Mouse (Mus musculus): ENCODE results near the gene Dnajb8. TPM values are rescaled to one million over a fixed set of nuclear protein-coding genes. Genes with fewer than 3 reads are reported as not detected.

Gene Dnajb8
- total RNA-seq, 2 experiments from 2014 or later, result not detected

DNA sequence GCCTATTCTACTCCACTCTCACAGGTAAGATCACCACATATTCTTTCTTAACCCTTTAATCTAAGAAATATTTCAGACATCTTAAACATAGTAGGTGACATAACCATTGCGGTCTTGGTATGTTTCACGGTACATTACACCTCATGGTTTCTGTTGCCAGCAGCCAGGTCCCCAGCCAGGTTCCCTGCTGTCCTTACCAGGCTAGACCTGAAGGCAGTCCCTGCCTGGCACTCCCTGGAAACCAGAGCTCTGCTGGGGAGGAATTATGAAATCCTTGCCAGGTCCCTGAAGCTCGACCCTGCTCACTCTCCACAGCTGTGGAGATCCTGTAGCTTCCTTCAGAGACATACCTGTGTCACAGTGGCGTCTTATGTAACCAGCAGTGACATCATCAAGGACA is 5.9 kb upstream of the Dnajb8 start:
- no peak for DNase-seq
- intact Hi-C loops (cut with DNase I), result no loop called here

- DNase-seq, result no peak
- intact Hi-C loops (cut with DNase I), result no loop called here
Measured at GRCm38 (mm10) chr6:88219094-88219493, 3.0 kb upstream of the Dnajb8 start.

DNA sequence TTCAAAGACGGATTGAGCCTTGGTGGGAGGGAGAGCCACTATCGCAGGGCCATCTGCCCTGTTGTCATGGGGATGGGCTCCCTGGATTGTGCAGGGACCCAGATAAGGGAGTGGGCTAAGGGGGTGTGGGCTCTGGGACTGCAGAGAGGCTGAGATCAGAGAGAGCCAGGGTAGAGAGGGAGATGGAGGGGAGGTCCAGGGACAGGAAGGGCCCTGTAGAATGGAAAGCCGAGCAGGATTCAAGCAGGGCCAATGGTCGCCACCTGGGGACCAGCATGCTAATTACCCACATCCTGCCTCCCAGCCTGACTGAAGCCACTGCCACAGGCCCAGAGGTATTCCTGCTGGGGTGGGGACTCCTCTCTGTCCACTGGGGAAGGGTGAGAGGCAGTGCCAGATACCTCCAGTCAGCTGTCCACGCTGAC is 4.5 kb downstream of the Dnajb8 start:
- no peak for DNase-seq
- intact Hi-C loops (cut with DNase I), result no loop called here

DNA sequence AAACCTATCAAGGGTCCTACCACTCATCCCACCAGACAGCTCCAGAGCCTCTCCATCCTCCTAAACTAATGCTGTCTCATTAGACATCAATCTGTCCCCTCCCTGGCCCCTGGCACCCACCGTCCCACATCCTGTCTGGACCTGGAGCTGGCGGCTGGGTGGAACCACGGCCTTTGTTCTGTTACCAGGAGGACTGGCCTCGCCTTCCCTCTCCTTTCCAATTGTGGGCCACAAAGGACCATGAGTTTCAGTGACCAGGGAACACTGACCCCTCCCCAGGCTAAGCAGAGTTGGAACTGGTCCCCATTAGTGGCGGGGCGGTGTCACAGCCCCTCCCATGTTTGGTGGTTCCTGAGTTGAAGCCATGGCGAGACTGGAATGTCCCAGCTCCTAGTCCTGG is 5.5 kb downstream of the Dnajb8 start:
- DNase-seq, result peak in 1 of 2 experiments; percentile 4
- intact Hi-C loops (cut with DNase I), result no loop called here

DNA sequence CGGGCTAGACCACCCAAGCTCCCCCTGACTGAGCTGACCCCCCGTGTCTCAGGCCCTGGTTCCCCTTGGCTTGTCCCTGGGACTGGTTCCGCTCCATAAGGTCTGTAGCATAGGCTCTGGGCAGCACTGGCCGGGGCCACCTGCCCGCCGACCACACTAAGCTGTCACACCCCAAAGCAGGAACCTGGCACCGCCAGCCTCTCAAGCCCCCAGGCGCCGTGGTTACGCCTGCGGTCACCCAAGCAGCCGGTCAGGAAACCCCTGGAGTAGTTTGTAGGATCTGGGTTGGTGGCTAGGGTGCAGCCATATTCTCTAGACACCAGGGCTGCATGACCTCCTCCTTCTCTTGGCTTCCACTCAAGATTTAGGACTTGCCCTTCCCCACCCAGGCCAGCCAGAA is 7.2 kb downstream of the Dnajb8 start:
- no peak for DNase-seq
- intact Hi-C loops (cut with DNase I), result no loop called here

- DNase-seq, result no peak
- intact Hi-C loops (cut with DNase I), result no loop called here
Measured at GRCm38 (mm10) chr6:88231821-88232220, 9.8 kb downstream of the Dnajb8 start.

DNA sequence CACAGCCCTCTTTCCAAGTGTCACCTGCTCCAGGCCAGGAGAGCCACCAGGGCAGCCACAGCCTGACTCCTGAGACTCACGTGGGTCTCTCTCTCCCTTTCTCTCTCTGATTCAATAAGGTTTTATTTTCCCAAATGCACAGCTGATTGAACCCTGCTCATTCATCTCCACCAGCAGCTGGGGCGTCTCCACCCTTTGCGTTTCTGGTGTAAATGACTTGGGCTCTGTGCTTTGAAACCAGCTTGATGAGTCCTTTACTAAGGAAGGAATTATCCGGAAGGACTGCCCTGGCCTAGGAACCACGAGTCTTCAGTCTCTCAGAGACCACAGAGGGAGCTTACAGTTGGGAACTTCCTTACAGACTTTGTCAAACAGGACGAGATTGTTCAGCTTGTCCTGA is 10.2 kb downstream of the Dnajb8 start:
- DNase-seq, result no peak

DNA sequence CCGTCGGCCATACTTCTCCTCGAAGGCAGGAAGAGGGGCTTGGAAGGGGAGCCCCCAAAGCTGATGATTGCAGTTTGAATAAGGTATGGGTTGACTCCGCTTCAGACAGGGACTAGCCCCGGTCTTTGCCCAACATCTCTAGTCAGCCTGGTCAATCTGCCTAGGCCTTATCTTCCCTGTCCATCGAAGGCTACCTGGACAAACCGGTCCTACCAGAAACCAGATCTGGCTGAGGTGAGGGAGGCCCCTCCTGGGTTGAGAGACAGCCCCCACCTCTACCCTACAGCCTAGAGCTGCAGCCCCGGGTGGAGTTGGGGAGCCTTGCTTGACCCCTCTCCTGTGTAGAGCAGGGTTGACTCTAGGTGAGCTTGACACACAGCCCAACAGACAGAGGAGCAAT is 11.9 kb downstream of the Dnajb8 start:
- intact Hi-C loops (cut with DNase I), result no loop called here
- no peak for DNase-seq

More for the DNA sequence above, 10.2 kb downstream of the Dnajb8 start:
- intact Hi-C loops (cut with DNase I), result no loop called here

- no peak for DNase-seq
- intact Hi-C loops (cut with DNase I), result no loop called here
Measured at GRCm38 (mm10) chr6:88235461-88235860, 13.4 kb downstream of the Dnajb8 start.

- intact Hi-C loops (cut with DNase I), result no loop called here
- DNase-seq, result no peak
Measured at GRCm38 (mm10) chr6:88235983-88236382, 13.9 kb downstream of the Dnajb8 start.

DNA sequence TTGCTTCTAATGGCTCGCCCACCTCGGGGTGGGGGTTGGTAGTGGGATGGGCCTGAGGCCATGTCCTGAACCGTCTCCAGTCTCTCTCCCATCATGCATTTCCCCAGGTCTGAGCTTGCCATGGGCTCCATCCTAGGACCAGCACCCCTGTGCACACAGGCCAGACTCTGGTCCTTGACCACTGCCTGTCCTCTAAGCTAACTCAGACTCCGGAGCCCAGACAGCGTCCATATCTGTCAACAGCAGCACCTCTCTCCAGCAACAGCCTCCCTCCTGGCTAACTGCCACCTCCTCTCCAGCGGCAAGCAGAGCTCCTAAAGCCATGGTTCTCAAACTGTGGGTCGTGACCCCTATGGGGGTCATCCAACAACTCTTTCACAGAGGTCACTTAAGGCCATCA is 14.4 kb downstream of the Dnajb8 start:
- peak; percentile 40 to 53 for DNase-seq
- intact Hi-C loops (cut with DNase I), result no loop called here

GRCm38 (mm10) chr6:88242604-88243003 is 20.5 kb downstream of the Dnajb8 start:
- intact Hi-C loops (cut with DNase I), result loop anchor here (1.0 to 5.0 kb wide), 3 partner anchors 53 to 190 kb away; no protein-coding TSS in a partner anchor
- DNase-seq, result peak; percentile 62 to 70

- DNase-seq, result peak in 1 of 2 experiments; percentile 9
- intact Hi-C loops (cut with DNase I), result no loop called here
Measured at GRCm38 (mm10) chr6:88249231-88249630, 27.2 kb downstream of the Dnajb8 start.

DNA sequence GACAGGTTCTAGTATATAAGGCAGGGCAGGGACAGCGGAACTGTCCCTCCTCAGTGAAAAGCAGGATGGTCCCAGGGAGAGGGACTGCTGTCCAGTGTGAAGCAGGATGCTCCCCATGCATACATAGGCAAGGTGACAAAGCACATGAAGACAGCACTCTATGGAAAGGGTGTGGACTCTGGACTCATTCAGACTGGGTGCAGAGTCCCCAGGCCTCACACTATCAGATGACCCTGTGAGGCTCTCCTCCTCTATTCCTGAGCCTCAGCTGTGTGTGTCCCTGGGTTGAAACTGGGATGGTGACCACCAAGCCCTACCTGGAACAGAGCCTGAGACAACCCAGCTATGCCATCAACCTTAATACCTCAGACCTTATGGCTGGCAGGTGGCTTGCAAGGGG is 29.3 kb downstream of the Dnajb8 start:
- no peak for DNase-seq
- intact Hi-C loops (cut with DNase I), result no loop called here

- DNase-seq, result no peak
- intact Hi-C loops (cut with DNase I), result no loop called here
Measured at GRCm38 (mm10) chr6:88251798-88252478, 29.9 kb downstream of the Dnajb8 start.

GRCm38 (mm10) chr6:88254082-88254481 is 32.0 kb downstream of the Dnajb8 start:
- no peak for DNase-seq
- intact Hi-C loops (cut with DNase I), result no loop called here

GRCm38 (mm10) chr6:88255435-88255834 is 33.4 kb downstream of the Dnajb8 start:
- intact Hi-C loops (cut with DNase I), result no loop called here
- DNase-seq, result no peak

DNA sequence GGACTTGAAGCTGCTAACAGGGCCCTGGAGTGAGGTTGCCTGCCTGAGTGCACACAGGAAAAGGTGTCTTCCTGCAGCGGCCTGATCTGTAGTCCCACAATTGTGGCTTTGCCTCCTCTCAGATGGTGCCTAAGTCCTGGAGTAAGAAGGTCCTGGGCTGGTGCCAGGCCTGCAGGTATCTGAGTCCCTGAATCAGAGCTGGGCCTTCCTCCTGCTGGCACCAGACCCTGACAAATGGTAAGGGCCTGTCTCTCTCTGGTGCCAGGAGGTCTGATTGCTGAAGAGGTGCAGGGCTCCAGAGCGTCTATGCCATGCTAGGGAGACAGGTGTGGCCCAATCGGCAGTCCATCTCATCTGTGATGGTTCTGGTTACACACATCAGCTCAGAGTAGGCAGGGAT is 37.6 kb downstream of the Dnajb8 start:
- intact Hi-C loops (cut with DNase I), result no loop called here
- no peak for DNase-seq

DNA sequence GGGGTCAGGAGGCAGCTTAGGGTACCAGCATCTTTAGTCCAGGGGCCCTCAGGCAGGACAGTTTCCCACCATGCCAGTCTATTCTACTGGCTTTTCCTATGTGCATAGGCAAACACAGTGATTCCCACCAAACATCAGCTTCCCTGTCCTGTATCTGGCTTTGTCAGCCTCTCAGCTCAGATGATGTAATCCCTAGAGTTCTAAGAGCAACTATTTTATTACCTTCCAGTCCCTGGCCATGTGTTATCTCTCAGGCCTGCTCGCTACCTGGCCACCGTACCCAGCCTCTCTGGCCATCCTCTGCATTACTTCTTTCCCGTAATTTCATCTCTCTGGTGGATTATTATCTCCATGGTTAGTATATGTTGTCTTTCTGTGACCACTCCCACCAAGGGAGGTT is 38.6 kb downstream of the Dnajb8 start:
- intact Hi-C loops (cut with DNase I), result no loop called here
- DNase-seq, result no peak

DNA sequence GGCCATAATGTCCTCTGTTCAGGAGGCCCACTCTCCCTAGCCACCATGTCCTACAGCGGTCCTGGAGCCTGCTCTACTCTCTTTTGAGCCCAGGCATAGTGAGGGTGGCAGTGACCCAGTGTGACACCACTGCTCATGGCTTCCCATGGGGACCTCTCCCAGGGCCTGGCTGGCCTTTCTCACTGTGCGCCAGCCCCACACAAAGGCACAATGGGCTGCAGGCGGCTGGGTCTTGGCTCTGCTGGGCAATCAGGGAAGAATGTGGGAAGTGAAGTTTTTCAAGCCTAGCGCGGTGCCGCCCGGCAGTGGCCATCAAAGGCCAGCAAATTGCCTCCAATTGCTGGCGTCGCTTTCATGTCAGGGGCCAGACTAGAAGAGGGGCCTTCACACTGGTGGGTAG is 40.1 kb downstream of the Dnajb8 start:
- no peak for DNase-seq
- intact Hi-C loops (cut with DNase I), result no loop called here

DNA sequence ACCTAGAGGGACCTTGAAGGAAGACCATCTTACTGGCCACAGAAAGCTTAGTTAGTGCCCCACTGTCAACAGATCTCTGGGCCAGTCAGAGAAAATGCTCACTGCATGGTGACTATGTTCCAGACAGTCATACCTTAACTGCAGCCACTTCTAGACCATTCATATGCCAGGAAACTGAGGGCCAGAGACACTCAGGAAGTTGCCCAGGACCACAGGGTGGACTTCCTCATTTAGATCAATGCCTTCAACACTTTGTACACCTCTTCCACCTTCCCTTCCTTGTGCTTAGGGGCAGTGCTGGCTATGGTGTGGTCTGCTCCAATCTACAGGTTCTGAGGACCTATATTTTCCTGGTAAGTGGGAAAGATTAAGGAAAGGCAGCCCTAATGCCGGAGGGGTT is 43.3 kb downstream of the Dnajb8 start:
- no peak for DNase-seq
- intact Hi-C loops (cut with DNase I), result no loop called here

DNA sequence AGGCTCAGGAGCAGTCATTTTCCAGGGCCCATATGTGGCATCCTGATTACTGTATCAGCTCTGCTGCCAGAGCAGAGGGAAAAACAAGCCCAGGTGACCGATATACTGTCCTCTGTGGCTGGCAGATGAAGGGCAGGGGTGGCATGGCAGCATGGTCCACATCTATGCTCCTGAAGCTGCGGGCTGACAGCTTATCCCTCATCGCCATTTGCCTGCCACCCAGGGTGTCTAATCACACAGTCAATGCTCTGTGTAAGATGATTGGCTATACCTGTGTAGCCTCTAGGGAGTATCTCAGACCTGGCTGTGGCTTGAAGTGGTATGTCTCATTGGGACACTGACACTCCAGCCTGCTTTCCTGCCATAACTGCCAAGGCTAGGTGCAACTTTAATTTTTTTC is 44.0 kb downstream of the Dnajb8 start:
- intact Hi-C loops (cut with DNase I), result no loop called here
- DNase-seq, result no peak

DNA sequence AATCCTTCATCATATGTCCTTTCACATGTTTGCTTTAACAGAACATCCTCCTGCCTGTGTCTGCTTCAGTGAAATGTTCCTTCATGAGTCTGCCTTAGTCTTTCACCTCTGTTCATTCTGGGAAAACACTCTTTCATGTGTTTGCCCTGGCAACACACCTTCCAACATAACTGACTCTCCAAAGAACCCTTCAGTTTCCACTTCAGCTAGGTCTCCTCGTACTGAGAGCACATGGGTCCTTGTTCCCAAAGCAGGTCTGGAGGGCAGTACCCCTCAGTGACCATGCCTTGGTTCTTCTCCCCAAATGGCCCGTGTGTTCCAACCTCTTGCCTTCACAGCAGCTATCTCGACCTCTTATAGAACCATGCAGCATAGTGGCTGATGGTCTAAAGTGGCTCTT is 45.0 kb downstream of the Dnajb8 start:
- intact Hi-C loops (cut with DNase I), result no loop called here
- DNase-seq, result no peak

Data from heart, postnatal 10 days (tissue).